Mouse (Mus musculus) c-Kit-positive CD71-positive TER-119-positive erythroid progenitor cells, embryonic 14.5 days (primary cell): ENCODE data around the gene Henmt1.

Experiments
- DNase-seq: peaks from one replicate; pipeline ENCODE4 v3.0.0-alpha.2; 2013; ENCODE audit warnings: low spot score

The Henmt1 gene

DNA sequence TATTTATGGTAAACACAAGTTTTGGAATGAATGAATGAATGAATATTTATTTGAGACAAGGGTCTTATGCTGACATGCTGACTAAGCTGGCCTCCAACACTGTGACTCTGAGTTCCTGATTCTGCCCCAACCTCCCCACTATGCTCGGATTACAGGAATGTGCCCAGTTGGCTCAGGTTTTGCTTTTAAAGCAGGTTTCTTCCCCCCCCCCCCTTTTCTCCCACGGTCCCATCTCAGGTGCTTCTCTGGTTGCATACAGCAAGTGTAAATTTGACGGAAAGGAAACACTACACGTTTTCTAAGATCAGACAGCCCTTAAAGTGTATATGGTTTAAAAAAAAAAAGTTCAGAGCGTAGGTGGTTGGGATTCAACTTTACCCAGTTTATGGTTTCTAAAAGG, at the start of gene Henmt1:
Gene Henmt1 (plus strand): TSS at position 301 of the 400 bp plus-strand sequence.
- DNase-seq = no peak

GRCm38 (mm10) chr3:108889908-108890307, 49.8 kb upstream of the Henmt1 start, which contains the start of gene Fndc7:
TSS of gene Fndc7 (minus strand) at chr3:108890008.
- DNase-seq = no peak

DNA sequence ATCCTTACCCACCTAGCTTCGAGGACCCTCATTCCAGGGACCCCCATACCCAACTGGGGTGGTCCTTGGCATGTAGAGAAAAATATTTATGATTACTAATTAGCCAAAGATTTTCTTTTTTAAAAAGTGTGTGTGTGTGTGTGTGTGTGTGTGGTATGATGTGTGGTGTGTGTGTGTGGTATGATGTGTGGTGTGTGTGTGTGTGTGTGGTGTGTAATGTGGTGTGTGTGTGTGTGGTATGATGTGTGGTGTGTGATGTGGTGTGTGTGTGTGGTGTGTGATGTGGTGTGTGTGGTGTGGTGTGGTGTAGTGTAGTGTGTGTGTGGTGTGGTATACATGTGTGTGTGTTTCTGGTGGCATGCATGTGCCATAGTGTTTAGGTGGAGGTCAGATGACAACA, 47.6 kb upstream of the Henmt1 start:
- DNase-seq = no peak

DNA sequence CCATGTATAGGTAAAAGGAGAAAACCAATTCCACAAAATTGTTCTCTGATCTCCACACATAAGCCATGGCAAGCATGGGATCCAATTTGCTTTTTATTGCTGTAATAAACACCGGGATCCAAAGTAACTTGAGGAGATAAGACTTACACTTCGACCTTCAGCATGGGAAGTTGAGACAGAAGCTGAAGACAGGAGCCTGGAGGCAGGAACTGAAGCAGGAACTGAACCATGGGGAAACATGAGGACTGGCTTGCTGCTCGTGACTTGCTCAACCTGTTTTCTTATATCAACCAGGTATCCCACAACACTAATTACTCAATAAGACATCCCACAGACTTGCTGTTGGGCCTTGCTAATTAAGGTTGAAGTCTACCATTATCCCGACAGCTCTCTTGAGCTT, 46.8 kb upstream of the Henmt1 start:
- no peak for DNase-seq

GRCm38 (mm10) chr3:108898640-108899039, 41.0 kb upstream of the Henmt1 start:
- DNase-seq = no peak

- DNase-seq = no peak
Observed at GRCm38 (mm10) chr3:108900147-108900546, 39.5 kb upstream of the Henmt1 start.

GRCm38 (mm10) chr3:108900681-108901080, 39.0 kb upstream of the Henmt1 start:
- no peak for DNase-seq

- no peak for DNase-seq
Observed at GRCm38 (mm10) chr3:108902038-108902437, 37.6 kb upstream of the Henmt1 start.

DNA sequence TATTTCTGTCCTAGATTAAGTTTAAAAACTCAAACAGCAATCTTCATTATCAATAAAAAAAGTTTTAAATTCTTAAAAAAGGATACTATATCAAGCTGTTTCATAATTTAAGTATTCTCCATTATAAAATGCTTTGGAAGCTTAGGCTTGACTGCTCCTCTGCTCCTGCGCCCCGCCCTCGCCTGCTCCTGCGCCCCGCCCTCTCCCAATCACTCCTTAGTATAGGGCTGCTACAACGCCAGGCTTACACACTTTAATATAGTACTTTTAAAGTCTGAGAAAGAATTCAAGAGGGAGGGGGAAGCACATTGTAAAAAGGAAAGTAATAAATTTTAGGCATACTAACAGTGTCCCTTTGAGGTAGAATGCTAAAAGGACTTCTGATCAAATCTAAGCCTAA, 36.7 kb upstream of the Henmt1 start:
- no peak for DNase-seq

DNA sequence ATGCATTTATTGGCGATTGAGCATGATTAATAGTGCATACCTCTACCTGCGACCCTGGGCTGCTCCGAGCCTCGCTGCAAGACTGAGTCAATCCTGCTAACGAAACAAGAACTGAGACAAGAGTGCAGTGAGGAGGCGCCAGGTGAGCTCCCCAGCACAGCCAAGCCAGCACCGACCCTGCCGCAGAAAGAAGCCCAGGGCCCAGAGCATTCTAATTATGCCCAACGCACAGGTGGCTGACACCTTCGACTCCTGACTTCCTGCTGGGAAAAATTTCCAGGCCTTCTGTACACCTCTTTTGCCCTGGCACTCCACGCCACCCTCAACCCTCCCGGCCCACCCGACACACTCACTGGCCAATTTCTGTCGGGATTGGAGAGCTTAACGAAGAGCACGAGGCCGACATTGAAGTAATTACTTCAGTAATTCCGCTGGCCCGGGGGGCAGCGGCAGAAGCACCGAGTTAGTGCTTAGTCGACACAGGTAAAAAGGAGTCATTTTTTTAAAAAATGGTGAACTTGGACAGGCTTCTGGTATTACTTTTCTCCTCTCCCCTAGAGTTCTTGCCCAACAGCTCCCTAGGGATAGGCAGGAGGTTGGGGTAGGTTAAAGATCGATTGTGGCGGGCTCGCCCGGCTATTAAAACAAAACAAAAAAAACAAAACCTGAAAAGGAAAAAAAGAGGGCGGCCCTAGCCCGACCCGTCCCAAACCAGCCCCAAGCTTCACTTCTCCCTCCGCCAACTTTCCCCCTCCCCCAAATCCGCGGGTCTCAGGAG, 29.2 kb upstream of the Henmt1 start:
- DNase-seq = no peak

GRCm38 (mm10) chr3:108911081-108911547, 28.6 kb upstream of the Henmt1 start:
- peak; percentile 51 for DNase-seq

DNA sequence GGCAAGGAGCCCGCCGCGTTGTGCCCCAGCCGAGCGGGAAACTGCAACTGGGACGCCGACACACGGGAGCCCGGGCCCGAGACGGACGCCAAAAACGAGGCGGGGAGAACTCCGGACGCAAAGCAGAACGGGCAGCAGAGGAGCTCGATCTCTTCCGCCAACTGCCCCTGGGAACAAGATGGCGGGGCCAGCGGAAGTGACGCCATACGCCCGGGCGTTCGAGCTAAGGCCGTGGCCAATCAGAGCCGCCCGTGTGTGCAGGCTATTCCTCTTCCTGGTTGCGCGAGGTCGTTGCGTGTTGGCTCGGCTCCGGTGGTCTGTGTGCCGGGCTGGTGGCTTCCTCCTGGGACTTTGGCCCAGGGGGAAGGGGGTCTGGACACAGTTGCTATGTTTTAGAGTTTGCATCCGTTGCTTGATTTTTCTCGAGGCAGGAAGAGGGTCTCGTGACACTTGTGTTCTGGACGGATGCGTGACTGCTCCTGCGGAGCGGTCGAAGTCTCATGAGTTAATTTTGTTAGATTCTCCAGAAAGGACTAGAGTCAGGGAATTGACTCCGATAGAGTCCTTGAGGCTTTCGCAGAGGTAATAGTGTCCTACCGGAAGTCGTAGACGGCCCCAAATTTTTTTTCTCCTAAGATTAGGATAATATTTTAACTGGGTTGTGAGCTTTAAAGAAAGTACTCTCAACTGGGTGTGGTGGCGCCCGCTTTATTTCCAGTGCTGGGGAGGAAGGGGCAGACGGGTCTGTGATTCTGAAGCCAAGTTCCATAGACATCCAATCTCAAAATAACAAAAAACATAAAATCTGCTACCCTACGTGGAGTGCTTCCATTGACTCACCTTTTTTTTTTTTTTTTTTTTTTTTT, 27.9 kb upstream of the Henmt1 start, which contains the start of gene Prpf38b:
Gene Prpf38b (minus strand): TSS at position 180 of the 866 bp plus-strand sequence.
- DNase-seq = peak; percentile 93

DNA sequence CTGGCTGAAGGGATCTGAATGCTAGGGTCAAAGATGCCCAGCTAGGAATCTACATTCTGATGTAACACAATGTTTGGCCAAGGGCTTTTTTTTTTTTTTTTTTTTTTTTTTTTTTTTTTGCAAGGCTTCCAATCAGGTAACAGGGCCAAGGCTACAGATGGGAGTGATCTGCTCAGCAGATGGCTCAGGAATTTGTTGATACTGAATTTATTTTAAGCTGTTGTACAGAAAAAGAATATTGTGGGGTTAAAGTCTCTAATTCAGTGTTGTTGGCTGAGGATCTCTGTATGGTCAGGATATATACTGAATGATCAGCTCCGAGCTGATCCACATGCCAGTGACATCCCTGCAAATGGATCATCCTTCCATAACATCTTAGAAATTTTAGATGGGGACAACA, 23.7 kb upstream of the Henmt1 start:
- no peak for DNase-seq

DNA sequence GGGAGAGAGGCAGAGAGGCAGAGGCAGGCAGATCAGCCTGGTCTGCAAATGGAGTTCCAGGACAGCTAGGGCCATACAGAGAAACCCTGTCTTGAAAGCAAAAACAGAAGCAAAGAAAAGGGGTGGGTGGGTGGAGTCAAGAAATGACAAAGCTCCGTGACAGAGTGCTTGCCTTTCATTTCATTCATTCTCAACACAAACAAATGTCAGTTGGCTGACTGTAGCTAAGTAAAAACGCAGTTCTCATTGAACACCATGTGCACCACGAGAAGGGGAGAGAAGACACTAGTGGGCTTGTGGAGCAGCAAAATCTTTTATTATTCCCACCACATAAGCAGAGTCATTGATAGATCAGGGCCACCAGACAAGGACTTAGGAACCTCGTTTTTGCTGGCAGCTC, 22.8 kb upstream of the Henmt1 start:
- no peak for DNase-seq

DNA sequence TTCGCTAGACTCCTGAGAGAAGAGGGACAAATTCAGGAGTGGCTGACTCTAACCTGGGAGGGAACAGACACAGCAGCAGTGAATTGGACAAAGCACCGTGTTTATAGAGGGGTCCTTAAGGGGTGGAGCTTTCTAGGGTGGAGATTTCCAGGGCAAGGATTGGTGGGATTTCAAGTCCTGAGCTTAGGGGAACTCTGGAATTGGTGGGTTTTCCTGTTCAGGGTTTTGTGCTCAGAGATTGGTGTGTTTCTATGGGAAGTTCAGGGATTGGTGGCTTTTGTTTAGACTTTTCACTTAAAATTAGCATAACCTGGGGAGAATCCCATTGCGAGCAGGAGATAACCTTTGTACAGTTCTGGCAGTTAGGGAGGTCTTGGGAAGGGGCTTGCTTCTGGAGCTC, 21.7 kb upstream of the Henmt1 start:
- no peak for DNase-seq

GRCm38 (mm10) chr3:108918852-108919251, 20.8 kb upstream of the Henmt1 start:
- DNase-seq = no peak

DNA sequence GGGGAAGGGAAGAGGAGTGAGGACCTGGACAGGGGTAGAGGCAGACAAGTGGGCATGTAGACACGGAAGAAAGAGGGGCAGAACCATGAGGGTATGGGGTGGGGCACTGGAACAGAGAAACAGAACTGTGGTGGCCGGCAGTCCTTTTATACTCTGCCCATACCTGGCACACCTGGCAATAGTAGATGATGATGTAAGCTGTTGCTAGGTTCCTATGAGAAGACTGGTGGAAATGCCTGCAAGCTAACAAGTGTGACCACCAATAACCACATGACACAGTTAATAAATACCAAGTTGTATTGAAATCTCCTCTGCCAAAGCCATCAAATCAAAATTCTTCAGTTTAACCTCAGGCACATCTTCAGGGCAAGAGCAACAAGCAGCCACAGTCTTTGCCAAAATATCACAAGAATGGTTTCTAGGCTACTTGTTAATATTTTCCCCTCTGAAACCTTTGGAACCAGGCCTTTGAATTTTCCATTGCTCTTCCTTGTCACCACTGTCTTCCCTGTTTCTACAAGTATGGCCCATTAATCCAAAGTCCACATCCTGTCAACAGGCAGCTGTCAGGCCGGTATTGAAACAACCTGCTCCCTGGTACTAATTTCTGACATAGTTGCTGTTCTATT, 19.1 kb upstream of the Henmt1 start:
- DNase-seq = no peak

- peak; percentile 48 for DNase-seq
Observed at GRCm38 (mm10) chr3:108921822-108922221, 17.9 kb upstream of the Henmt1 start.

- no peak for DNase-seq
Observed at GRCm38 (mm10) chr3:108925677-108926076, 14.0 kb upstream of the Henmt1 start.

- no peak for DNase-seq
Observed at GRCm38 (mm10) chr3:108926308-108926707, 13.4 kb upstream of the Henmt1 start.

- no peak for DNase-seq
Observed at GRCm38 (mm10) chr3:108933557-108933956, 6.1 kb upstream of the Henmt1 start.

GRCm38 (mm10) chr3:108938691-108939090, 982 bp upstream of the Henmt1 start:
- DNase-seq = no peak
